Mouse (Mus musculus) thymus, postnatal 25 days (tissue): ENCODE measurements at regions not wholly inside any gene's neighbourhood (a gene's known extent, or its start where the extent isn't known, plus 50 kb on each side); places are given as distances from the start of the nearest gene placed in this dataset.

ENCODE experiments used
- DNase-seq: peaks from one replicate; pipeline ENCODE4 v3.0.0; 2022

GRCm38 (mm10) chr9:120868330-120868729, 60.7 kb upstream of the Ctnnb1 start:
- DNase-seq, result no peak

GRCm38 (mm10) chr9:120869432-120870081, 59.5 kb upstream of the Ctnnb1 start:
- no peak for DNase-seq

GRCm38 (mm10) chr9:120873293-120873692, 55.7 kb upstream of the Ctnnb1 start:
- no peak for DNase-seq

GRCm38 (mm10) chr9:120874416-120874976, 54.5 kb upstream of the Ctnnb1 start:
- DNase-seq, result no peak

GRCm38 (mm10) chr9:120877101-120877500, 51.9 kb upstream of the Ctnnb1 start:
- no peak for DNase-seq
